Mouse (Mus musculus) stomach, embryonic 16.5 days (tissue): ENCODE data around the gene Slc37a1. TPM values are rescaled to one million over a fixed set of nuclear protein-coding genes. Genes with fewer than 3 reads are reported as not detected.

ENCODE experiments used
- ATAC-seq: fragments of 200-750 bp; cut with Nextera tagmentation; 2 replicates; pipeline ENCODE4 v1.8.0; 2017; ENCODE audit warnings: moderate number of reproducible peaks, moderate TSS enrichment; ENCODE audit not compliant: insufficient read depth, low FRiP score
- H3K27ac ChIP-seq: fragments of 300-500 bp; sonication (generic); 2 replicates; pipeline ENCODE4 v1.5.1; 2014; ENCODE audit warnings: low read length
- H3K27me3 ChIP-seq: fragments of 300-500 bp; sonication (generic); 2 replicates; pipeline ENCODE4 v1.6.1; 2014; ENCODE audit warnings: low read length, control low read depth, mixed read lengths; ENCODE audit not compliant: control insufficient read depth, insufficient read depth
- H3K36me3 ChIP-seq: fragments of 300-500 bp; sonication (generic); 2 replicates; pipeline ENCODE4 v1.6.1; 2014; ENCODE audit warnings: low read length; ENCODE audit not compliant: control insufficient read depth, insufficient read depth
- H3K4me1 ChIP-seq: fragments of 300-500 bp; sonication (generic); 2 replicates; pipeline ENCODE4 v1.6.1; 2014; ENCODE audit warnings: low read length, control low read depth, mixed read lengths; ENCODE audit not compliant: control insufficient read depth, insufficient read depth
- H3K4me2 ChIP-seq: fragments of 300-500 bp; sonication (generic); 2 replicates; pipeline ENCODE4 v1.6.1; 2014; ENCODE audit warnings: low read depth, low read length, mixed read lengths
- H3K4me3 ChIP-seq: fragments of 300-500 bp; sonication (generic); replicated peaks from 2 replicates; pipeline ENCODE4 v1.5.1; 2014; ENCODE audit warnings: mild to moderate bottlenecking, low read length
- H3K9ac ChIP-seq: fragments of 300-500 bp; sonication (generic); 2 replicates; pipeline ENCODE4 v1.6.1; 2014; ENCODE audit warnings: low read length
- H3K9me3 ChIP-seq: fragments of 300-500 bp; sonication (generic); replicated peaks from 2 replicates; pipeline ENCODE4 v1.6.1; 2016; ENCODE audit warnings: low read length, control low read depth; ENCODE audit not compliant: control insufficient read depth
- WGBS: fragments of 180-500 bp; shearing (Covaris S2); extraction: QIAGEN DNeasy Blood & Tissue Kit; methylation state at CpG from one replicate; pipeline ENCODE4 v1.1.7; 2014; 5-methylcytosine and 5-hydroxymethylcytosine counted together
- polyA plus RNA-seq: library from polyadenylated mRNA; unstranded; fragments of >200 nt; fragmentation: Nextera tagmentation; extraction: Ambion mirVana; gene quantifications from 2 replicates; pipeline ENCODE4 v1.2.1, GENCODE M21; 2015

Gene Slc37a1
- polyA plus RNA-seq, 1 experiment from 2014 or later = 16.1 TPM

- Histone ChIP-seq H3K36me3 (no peaks in the 10 kb centered on the region), H3K27me3 (no peaks in the 10 kb centered on the region), H3K27ac (no peak overlapping the region), H3K9ac (no peak overlapping the region), H3K4me1 (no peaks in the 10 kb centered on the region), H3K9me3 (no peaks in the 10 kb centered on the region), H3K4me2 (no peak overlapping the region), H3K4me3 (no peak overlapping the region)
- ATAC-seq = no peak
- WGBS = 89% methylated on average over 12 of the region's 12 CpGs
These were observed 28.7 kb upstream of the Slc37a1 start for GRCm38 (mm10) chr17:31257898-31258297.

- Histone ChIP-seq H3K9me3 (no peaks in the 10 kb centered on the region), H3K36me3 (no peaks in the 10 kb centered on the region), H3K27ac (no peak overlapping the region), H3K4me3 (no peak overlapping the region), H3K4me1 (no peaks in the 10 kb centered on the region), H3K4me2 (no peak overlapping the region), H3K27me3 (no peaks in the 10 kb centered on the region), H3K9ac (no peak overlapping the region)
- 75% methylated on average over 9 of the region's 9 CpGs for WGBS
- ATAC-seq = no peak
These were observed 28.2 kb upstream of the Slc37a1 start for GRCm38 (mm10) chr17:31258310-31258865.

DNA sequence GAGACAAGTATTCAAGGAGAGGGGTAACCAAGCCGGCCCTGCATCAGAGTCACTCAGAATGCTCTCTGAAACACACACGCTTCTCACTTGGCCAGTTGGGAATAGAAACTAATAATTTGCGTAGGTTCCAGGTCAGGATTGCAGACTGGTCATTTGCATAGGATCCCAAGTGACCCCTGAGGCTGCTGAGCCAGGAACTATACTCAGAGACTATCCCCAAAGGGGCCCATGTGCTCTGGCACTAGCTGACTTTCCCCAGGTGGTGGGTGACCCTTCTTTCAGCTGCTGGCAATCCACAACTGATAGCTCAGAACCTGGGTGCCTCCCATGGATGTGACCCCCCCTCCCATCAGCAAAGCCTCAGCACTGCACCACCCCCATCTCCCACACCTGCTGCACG lies 27.4 kb upstream of the Slc37a1 start:
- Histone ChIP-seq H3K27ac (no peak overlapping the region), H3K36me3 (no peaks in the 10 kb centered on the region), H3K4me2 (no peak overlapping the region), H3K27me3 (no peaks in the 10 kb centered on the region), H3K4me1 (no peaks in the 10 kb centered on the region), H3K4me3 (no peak overlapping the region), H3K9ac (no peak overlapping the region), H3K9me3 (no peaks in the 10 kb centered on the region)
- 83% methylated on average over 4 of the region's 4 CpGs for WGBS
- ATAC-seq = no peak

DNA sequence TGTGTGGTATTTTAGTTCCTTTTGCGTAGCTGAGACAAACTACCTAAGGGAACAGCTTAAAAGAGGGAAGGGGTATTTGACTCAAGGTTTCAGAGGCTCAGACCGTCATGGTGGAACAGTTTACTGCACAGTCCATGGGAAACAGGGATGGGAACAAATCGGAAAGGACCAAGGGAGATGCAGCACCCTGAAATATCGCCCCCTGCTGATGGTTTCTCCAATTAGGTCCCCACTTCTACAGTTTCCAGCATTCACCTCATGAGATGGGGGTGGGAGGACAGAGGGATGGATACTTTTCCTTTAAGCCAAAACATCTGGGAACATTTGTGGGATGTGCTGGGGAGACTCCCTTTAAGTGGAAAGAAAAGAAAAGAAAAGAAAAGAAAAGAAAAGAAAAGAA lies 26.8 kb upstream of the Slc37a1 start:
- no peak for ATAC-seq
- H3K4me2 ChIP-seq = no peak overlapping the region
- no peaks in the 10 kb centered on the region for H3K27me3 ChIP-seq
- H3K27ac ChIP-seq = no peak overlapping the region
- H3K9me3 ChIP-seq = no peaks in the 10 kb centered on the region
- H3K36me3 ChIP-seq = no peaks in the 10 kb centered on the region
- H3K9ac ChIP-seq = no peak overlapping the region
- H3K4me3 ChIP-seq = no peak overlapping the region
- WGBS = 79% methylated on average over 4 of the region's 4 CpGs
- H3K4me1 ChIP-seq = peaks cover 4% of the 10 kb centered on the region; the same call in 1 of the 2 replicates

DNA sequence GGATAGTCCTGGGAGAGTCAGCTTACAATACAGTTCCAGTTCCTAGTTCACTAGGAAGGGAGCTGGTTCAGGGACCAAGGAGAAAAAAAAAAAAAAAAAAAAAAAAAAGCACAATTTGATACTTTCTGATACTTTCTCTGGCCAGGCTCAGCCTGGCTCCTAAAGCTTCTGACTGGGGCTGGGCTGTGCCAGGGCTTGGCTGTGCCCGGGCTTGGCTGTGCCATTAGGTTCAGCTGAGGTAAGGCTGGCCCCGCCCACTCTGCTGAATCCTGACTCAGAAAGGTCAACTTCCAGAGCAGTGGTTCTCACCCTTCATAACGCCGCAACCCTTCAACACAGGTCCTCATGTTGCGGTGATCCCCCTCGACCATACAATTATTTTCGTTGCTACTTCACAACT lies 26.2 kb upstream of the Slc37a1 start:
- peaks cover 5% of the 10 kb centered on the region; the same call in 1 of the 2 replicates for H3K4me1 ChIP-seq
- H3K36me3 ChIP-seq = no peaks in the 10 kb centered on the region
- H3K4me2 ChIP-seq = no peak overlapping the region
- H3K9ac ChIP-seq = no peak overlapping the region
- H3K4me3 ChIP-seq = no peak overlapping the region
- WGBS = 73% methylated on average over 7 of the region's 7 CpGs
- H3K9me3 ChIP-seq = no peaks in the 10 kb centered on the region
- no peaks in the 10 kb centered on the region for H3K27me3 ChIP-seq
- no peak for ATAC-seq
- no peak overlapping the region for H3K27ac ChIP-seq

- H3K9me3 ChIP-seq = no peaks in the 10 kb centered on the region
- no peak overlapping the region for H3K9ac ChIP-seq
- no peak for ATAC-seq
- H3K27ac ChIP-seq = no peak overlapping the region
- peaks cover 5% of the 10 kb centered on the region; the same call in 1 of the 2 replicates for H3K4me1 ChIP-seq
- H3K4me2 ChIP-seq = no peak overlapping the region
- no peaks in the 10 kb centered on the region for H3K27me3 ChIP-seq
- no peak overlapping the region for H3K4me3 ChIP-seq
- no peaks in the 10 kb centered on the region for H3K36me3 ChIP-seq
- 78% methylated on average over 6 of the region's 6 CpGs for WGBS
These were observed 25.2 kb upstream of the Slc37a1 start for GRCm38 (mm10) chr17:31261352-31261751.

GRCm38 (mm10) chr17:31262715-31263114 lies 23.9 kb upstream of the Slc37a1 start:
- H3K27ac ChIP-seq = no peak overlapping the region
- 65% methylated on average over 5 of the region's 5 CpGs for WGBS
- no peaks in the 10 kb centered on the region for H3K27me3 ChIP-seq
- H3K9ac ChIP-seq = no peak overlapping the region
- H3K4me3 ChIP-seq = no peak overlapping the region
- H3K36me3 ChIP-seq = no peaks in the 10 kb centered on the region
- ATAC-seq = no peak
- peaks cover 5% of the 10 kb centered on the region; the same call in 1 of the 2 replicates for H3K4me1 ChIP-seq
- no peaks in the 10 kb centered on the region for H3K9me3 ChIP-seq
- no peak overlapping the region for H3K4me2 ChIP-seq

DNA sequence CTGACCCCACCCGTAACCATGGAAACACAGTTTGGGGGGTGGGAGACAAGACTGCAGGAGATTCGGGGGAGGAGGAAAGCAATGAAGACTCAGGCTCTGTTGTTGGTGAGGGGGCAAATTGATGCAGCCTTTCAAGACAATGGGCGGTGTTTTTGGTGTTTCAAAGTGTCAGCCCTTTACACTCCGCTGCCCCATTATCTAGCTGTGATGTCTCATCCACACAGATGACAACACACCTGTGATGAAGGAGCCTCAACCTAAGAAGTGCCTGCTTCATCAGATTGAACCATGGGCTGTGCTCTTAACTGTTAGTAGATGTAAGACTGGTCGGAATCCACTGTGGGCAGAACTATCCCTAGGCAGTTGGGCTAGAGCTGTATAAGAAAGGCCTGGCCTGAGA lies 22.8 kb upstream of the Slc37a1 start:
- Histone ChIP-seq H3K4me2 (no peak overlapping the region), H3K9ac (no peak overlapping the region)
- WGBS = 86% methylated on average over 5 of the region's 5 CpGs

GRCm38 (mm10) chr17:31264372-31264771 lies 22.2 kb upstream of the Slc37a1 start:
- 53% methylated on average over 6 of the region's 6 CpGs for WGBS
- H3K4me1 ChIP-seq = peaks cover 5% of the 10 kb centered on the region; the same call in 1 of the 2 replicates
- H3K27me3 ChIP-seq = no peaks in the 10 kb centered on the region
- H3K27ac ChIP-seq = no peak overlapping the region
- H3K4me3 ChIP-seq = no peak overlapping the region
- no peak for ATAC-seq
- H3K9ac ChIP-seq = no peak overlapping the region
- no peaks in the 10 kb centered on the region for H3K36me3 ChIP-seq
- no peak overlapping the region for H3K4me2 ChIP-seq
- H3K9me3 ChIP-seq = no peaks in the 10 kb centered on the region

More for the DNA sequence above, 22.8 kb upstream of the Slc37a1 start:
- no peak for ATAC-seq
- Histone ChIP-seq H3K9me3 (no peaks in the 10 kb centered on the region), H3K27ac (no peak overlapping the region), H3K27me3 (no peaks in the 10 kb centered on the region), H3K4me3 (no peak overlapping the region), H3K4me1 (peaks cover 5% of the 10 kb centered on the region; the same call in 1 of the 2 replicates), H3K36me3 (no peaks in the 10 kb centered on the region)
